18 mouse cellular contexts compared by ENCODE assay signal in genomic region chr8:121769621-121770020, GRCm38 (mm10). TPM values are rescaled to one million over a fixed set of nuclear protein-coding genes. Genes with fewer than 3 reads are reported as not detected.
A peak's percentile ranks its signal among the peaks of the same experiment; 100 is the strongest.
DNase-seq lines count a peak whose midpoint lies in the region; TF ChIP-seq lines count a peak whose summit lies in the region.
"Had no signal": no experiment of that assay in that cellular context is flagged by ENCODE, and none has a peak within 500 bp of the region (broad histone marks: within the 10 kb centered on the region; RNA-seq: fewer than 3 reads in every experiment).

No protein-coding gene starts in this region.

- no peak overlapping the region for H3K4me3 ChIP-seq in layer of hippocampus, adult 2 months
- H3K4me3 ChIP-seq: embryonic facial prominence, embryonic 15.5 days; erythroblast, embryonic 14.5 days; forebrain, embryonic 10.5 days; heart, embryonic 13.5 days had no signal

- no peak for DNase-seq in layer of hippocampus, adult 2 months (ENCODE audit: low spot score in 2 of 2)
- DNase-seq in layer of hippocampus, postnatal 36 days: no peak
- peak; percentile 70 to 74 for DNase-seq in cerebellum, adult 18-20 months
- peak; percentile 79 for DNase-seq in cerebellum, adult 9-10 months
- DNase-seq in cerebellum, postnatal 36 days: peak; percentile 67 to 72
- no peak for DNase-seq in T-cell, adult 2 months (ENCODE audit: low spot score)
- no peak for DNase-seq in embryo, embryonic 9.5 days (ENCODE audit: extremely low spot score)
- DNase-seq: adrenal gland, postnatal 14 days; gastrocnemius, postnatal 36 days; heart, adult 11 months; heart, postnatal 36 days; kidney, adult 11 months; kidney, adult 9 months had no signal

- no peak for TF ChIP-seq CTCF in layer of hippocampus, adult 2 months (conservative IDR thresholded peaks at IDR 0.05)

- H3K27ac ChIP-seq in layer of hippocampus, adult 2 months: peak overlapping the region; percentile 5; the same call in 1 of the 2 replicates
- H3K27ac ChIP-seq: embryonic facial prominence, embryonic 15.5 days; forebrain, embryonic 10.5 days; heart, embryonic 13.5 days had no signal

RNA-seq across cellular contexts. Expression of gene Jph3, which starts 40.2 kb away (rescaled TPM):
- total RNA-seq in layer of hippocampus, adult 2 months (2021): 100 to 1,000 TPM; 318 to 346 TPM
- 100 to 1,000 TPM; 310 to 313 TPM for total RNA-seq in layer of hippocampus, postnatal 36 days (2021)
- total RNA-seq: gastrocnemius, adult 8-10 months; gastrocnemius, postnatal 36 days had no signal

RNA-seq across cellular contexts. Expression of gene Klhdc4, which starts 59.7 kb away (rescaled TPM):
- 10 to 100 TPM; 28.5 to 36.2 TPM for total RNA-seq in layer of hippocampus, adult 2 months (2021)
- total RNA-seq in layer of hippocampus, postnatal 36 days (2021): 10 to 100 TPM; 27.7 to 28.0 TPM

Comparison
In these comparisons a context has a peak if more than half of its experiments do, and no peak if none do; other contexts are left out.
1. DNase-seq: peak in cerebellum, adult 18-20 months (2 of 2), cerebellum, adult 9-10 months (single experiment) and cerebellum, postnatal 36 days (2 of 2); none in layer of hippocampus, adult 2 months (0 of 2), layer of hippocampus, postnatal 36 days (0 of 2), T-cell, adult 2 months (single experiment) and embryo, embryonic 9.5 days (single experiment).